Mouse (Mus musculus) kidney, adult 2 months (tissue): ENCODE data around the gene Igfbp4. TPM values are rescaled to one million over a fixed set of nuclear protein-coding genes. Genes with fewer than 3 reads are reported as not detected.

Experiments used
- DNase-seq: peaks from one replicate; pipeline ENCODE4 v3.0.0; 2021
- H3K27ac ChIP-seq: fragments of 200-500 bp; 2 replicates; pipeline ENCODE4 v1.5.1; 2012; ENCODE audit warnings: low read depth, low read length, control low read depth, inconsistent platforms; ENCODE audit not compliant: insufficient read depth
- H3K27me3 ChIP-seq: fragments of 200-500 bp; replicated peaks from 2 replicates; pipeline ENCODE4 v1.6.1; 2012; ENCODE audit warnings: mild to moderate bottlenecking, moderate library complexity, low read length, inconsistent platforms; ENCODE audit not compliant: control insufficient read depth, insufficient read depth
- H3K36me3 ChIP-seq: fragments of 200-500 bp; 2 replicates; pipeline ENCODE4 v1.6.1; 2012; ENCODE audit warnings: mild to moderate bottlenecking, moderate library complexity, low read length, inconsistent platforms; ENCODE audit not compliant: control insufficient read depth, insufficient read depth
- H3K4me1 ChIP-seq: fragments of 200-500 bp; 2 replicates; pipeline ENCODE4 v1.6.1; 2011; ENCODE audit warnings: low read length; ENCODE audit not compliant: control insufficient read depth, insufficient read depth
- H3K4me3 ChIP-seq: fragments of 200-500 bp; 2 replicates; pipeline ENCODE4 v1.5.1; 2011; ENCODE audit warnings: mild to moderate bottlenecking, low read depth, low read length, control low read depth; ENCODE audit not compliant: insufficient read depth
- CTCF ChIP-seq: fragments of 200-500 bp; conservative IDR thresholded peaks from 2 replicates; pipeline ENCODE4 v1.5.1; 2011; ENCODE audit warnings: low read depth, mild to moderate bottlenecking, control low read depth, low read length, moderate library complexity, mixed read lengths; ENCODE audit not compliant: insufficient read depth, insufficient read length
- POLR2A ChIP-seq: fragments of 200-500 bp; IDR thresholded peaks from one replicate; pipeline ENCODE4 v1.6.1; 2011; ENCODE audit warnings: low read depth, low read length, control low read depth
- WGBS: fragments of 180-500 bp; shearing (Covaris S2); methylation state at CpG from one replicate; pipeline ENCODE4 v1.1.7; 2018; 5-methylcytosine and 5-hydroxymethylcytosine counted together
- polyA plus RNA-seq: library from polyadenylated mRNA; depleted of rRNA; stranded (reverse); fragments of >200 nt; gene quantifications from 2 replicates; pipeline ENCODE4 v1.2.3, GENCODE M21; 2012

Igfbp4 gene
- polyA plus RNA-seq, 1 experiment: 1,152 TPM

- no peak for DNase-seq
- no peak for TF ChIP-seq CTCF
- TF ChIP-seq POLR2A: no peak
- Histone ChIP-seq H3K4me1 (no peaks in the 10 kb centered on the region; the same call in 1 of the 2 replicates), H3K36me3 (no peaks in the 10 kb centered on the region), H3K4me3 (no peak overlapping the region), H3K27ac (no peak overlapping the region), H3K27me3 (no peaks in the 10 kb centered on the region)
- WGBS: 75% methylated on average over 12 of the region's 12 CpGs
Measured at GRCm38 (mm10) chr11:99026899-99027440, 14.1 kb upstream of the Igfbp4 start.

DNA sequence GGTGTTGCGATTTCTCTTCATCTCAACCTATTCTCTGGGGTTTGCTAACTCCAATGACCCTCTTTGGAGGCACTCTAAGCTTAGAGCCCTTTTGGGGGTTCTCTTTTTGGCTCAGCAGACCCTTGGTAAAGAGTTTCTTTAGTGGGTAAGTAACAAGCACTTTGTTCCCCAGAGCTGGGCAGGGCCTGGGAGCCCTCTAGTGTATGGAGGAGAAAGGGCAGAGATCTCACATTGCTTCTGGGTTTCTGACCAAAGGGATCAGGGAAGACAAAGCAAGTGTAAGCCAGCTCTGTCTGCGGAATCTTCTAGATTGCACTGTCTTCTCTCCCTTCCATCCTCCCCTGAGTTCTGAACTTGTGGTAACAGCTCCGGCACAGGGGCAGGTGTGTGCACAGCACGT is 5.7 kb upstream of the Igfbp4 start:
- 82% methylated on average over 4 of the region's 4 CpGs for WGBS
- Histone ChIP-seq H3K27ac (no peak overlapping the region), H3K36me3 (no peaks in the 10 kb centered on the region), H3K4me3 (no peak overlapping the region), H3K27me3 (no peaks in the 10 kb centered on the region), H3K4me1 (no peaks in the 10 kb centered on the region; the same call in 1 of the 2 replicates)
- TF ChIP-seq CTCF (peak; percentile 47), POLR2A (no peak)
- DNase-seq: no peak

DNA sequence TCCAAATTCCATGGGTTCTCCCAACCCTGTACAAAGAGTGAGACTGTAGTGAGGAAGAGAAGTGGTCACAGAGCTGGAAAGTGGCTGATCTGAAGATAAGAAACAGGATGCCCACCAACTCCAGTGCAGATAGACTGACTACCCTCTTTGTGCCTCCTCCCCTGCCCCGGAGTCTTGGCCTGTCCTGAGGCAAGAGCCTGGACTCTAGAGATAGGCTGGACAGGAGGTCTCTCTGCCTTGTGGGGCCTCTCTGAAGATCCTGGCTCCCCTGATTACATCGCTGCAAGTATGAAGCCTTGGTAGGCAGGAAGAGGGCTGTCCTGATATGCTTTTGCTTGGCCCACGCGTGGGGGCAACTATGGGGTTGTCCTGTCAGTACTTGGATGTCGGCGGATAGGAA is 4.8 kb upstream of the Igfbp4 start:
- DNase-seq: no peak
- Histone ChIP-seq H3K36me3 (no peaks in the 10 kb centered on the region), H3K27me3 (no peaks in the 10 kb centered on the region), H3K4me1 (no peaks in the 10 kb centered on the region; the same call in 1 of the 2 replicates), H3K27ac (no peak overlapping the region), H3K4me3 (no peak overlapping the region)
- TF ChIP-seq CTCF: no peak
- no peak for TF ChIP-seq POLR2A
- WGBS: 80% methylated on average over 6 of the region's 6 CpGs

- Histone ChIP-seq H3K27ac (no peak overlapping the region), H3K36me3 (no peaks in the 10 kb centered on the region), H3K27me3 (no peaks in the 10 kb centered on the region), H3K4me1 (peaks cover 8% of the 10 kb centered on the region; the same call in 1 of the 2 replicates), H3K4me3 (peak overlapping the region; percentile 11; the same call in 1 of the 2 replicates)
- DNase-seq: peak; percentile 89
- WGBS: under 1% methylated on average over 15 of the region's 15 CpGs
- no peak for TF ChIP-seq POLR2A
- peak; percentile 93 for TF ChIP-seq CTCF
Measured at GRCm38 (mm10) chr11:99039782-99040181, 1.3 kb upstream of the Igfbp4 start.

GRCm38 (mm10) chr11:99040346-99040974 is 584 bp upstream of the Igfbp4 start:
- DNase-seq: peak; percentile 63
- no peaks in the 10 kb centered on the region for H3K27me3 ChIP-seq
- peak overlapping the region; percentile 46 for H3K4me3 ChIP-seq
- H3K36me3 ChIP-seq: no peaks in the 10 kb centered on the region
- peak overlapping the region; percentile 76 for H3K27ac ChIP-seq
- TF ChIP-seq POLR2A: no peak
- peak; percentile 51; the same call in 1 of the 2 replicates for TF ChIP-seq CTCF
- H3K4me1 ChIP-seq: peaks cover 12% of the 10 kb centered on the region; the same call in 1 of the 2 replicates
- 7% methylated on average over 17 of the region's 17 CpGs for WGBS

DNA sequence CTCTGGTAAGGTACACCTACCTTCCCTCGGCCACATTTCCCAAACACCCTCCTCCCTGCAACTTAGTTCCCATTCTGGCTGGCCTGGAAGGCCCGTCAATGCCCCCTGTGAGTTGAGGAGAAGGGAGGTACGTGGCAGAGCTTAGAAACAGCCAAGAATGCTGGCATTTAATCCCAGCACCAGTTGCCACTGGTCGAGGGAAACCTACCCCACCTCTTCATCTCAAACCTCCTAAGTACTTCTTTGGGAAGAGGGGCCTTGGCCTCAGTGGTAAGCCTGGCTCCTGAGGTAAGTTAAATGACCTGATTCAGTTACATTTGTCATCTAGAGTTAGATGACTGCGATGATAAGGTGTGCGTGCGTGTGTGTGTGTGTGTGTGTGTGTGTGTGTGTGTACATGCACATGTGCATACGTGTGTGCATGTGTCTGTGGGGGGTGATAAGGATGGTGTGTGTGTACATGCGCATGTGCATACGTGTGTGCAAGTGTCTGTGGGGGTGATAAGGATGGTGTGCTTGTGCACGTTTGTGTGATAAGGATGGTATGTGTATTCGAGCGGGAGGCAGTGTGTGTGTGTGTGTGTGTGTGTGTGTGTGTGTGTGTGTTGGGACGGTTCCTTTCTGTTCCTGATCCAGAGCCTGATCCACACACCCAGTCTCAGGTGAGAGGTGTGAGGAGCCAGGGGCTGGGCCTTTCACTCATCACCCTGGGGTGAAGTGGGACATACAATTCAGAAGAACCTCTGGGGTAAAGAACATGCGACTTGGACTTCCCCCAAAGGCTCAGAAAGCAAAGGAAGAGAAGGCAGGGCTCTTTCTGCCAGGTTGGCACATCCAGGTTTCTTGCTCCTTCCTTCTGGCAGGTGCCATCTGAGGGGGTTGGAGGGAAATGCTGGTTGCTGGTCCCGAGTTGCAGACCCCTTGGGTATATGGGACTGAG is 1.1 kb downstream of the Igfbp4 start:
- peak; percentile 37 for DNase-seq
- H3K36me3 ChIP-seq: no peaks in the 10 kb centered on the region
- WGBS: 37% methylated on average over 16 of the region's 16 CpGs
- no peaks in the 10 kb centered on the region for H3K27me3 ChIP-seq
- peaks cover 17% of the 10 kb centered on the region for H3K4me1 ChIP-seq
- TF ChIP-seq CTCF (no peak), POLR2A (no peak)
- H3K27ac ChIP-seq: peak overlapping the region; percentile 99
- H3K4me3 ChIP-seq: peak overlapping the region; percentile 46

- peak; percentile 93 for DNase-seq
- no peak for TF ChIP-seq POLR2A
- TF ChIP-seq CTCF: no peak
- H3K36me3 ChIP-seq: no peaks in the 10 kb centered on the region
- WGBS: 28% methylated on average over 12 of the region's 12 CpGs
- H3K4me3 ChIP-seq: peak overlapping the region; percentile 46
- peaks cover 21% of the 10 kb centered on the region for H3K4me1 ChIP-seq
- peak overlapping the region; percentile 99 for H3K27ac ChIP-seq
- no peaks in the 10 kb centered on the region for H3K27me3 ChIP-seq
Measured at GRCm38 (mm10) chr11:99042834-99043431, 1.9 kb downstream of the Igfbp4 start.
